Mouse (Mus musculus): ENCODE results near the gene Gpcpd1. TPM values are rescaled to one million over a fixed set of nuclear protein-coding genes. Genes with fewer than 3 reads are reported as not detected.

Gene Gpcpd1
- polyA plus RNA-seq, 1 experiment from 2014 or later, result 108 TPM

GRCm38 (mm10) chr2:132569686-132570085, 17.8 kb downstream of the Gpcpd1 start:
- Histone ChIP-seq H3K4me2 (ENCODE audit: low read depth, low read length) (no peak overlapping the region), H3K9me3 (ENCODE audit: control insufficient read depth, low read length) (no peaks in the 10 kb centered on the region), H3K9ac (replicated peaks; ENCODE audit: low read depth, low read length) (no peak overlapping the region), H3K4me1 (ENCODE audit: control insufficient read depth, insufficient read depth, low read length) (no peaks in the 10 kb centered on the region), H3K27ac (ENCODE audit: low read depth, low read length) (no peak overlapping the region), H3K36me3 (ENCODE audit: control insufficient read depth, insufficient read depth, low read length) (peaks cover 26% of the 10 kb centered on the region), H3K27me3 (ENCODE audit: control insufficient read depth, insufficient read depth, low read length) (no peaks in the 10 kb centered on the region), H3K4me3 (ENCODE audit: low read depth, low read length) (no peak overlapping the region)
- no peak for ATAC-seq (ENCODE audit: low read depth)
- WGBS, result 96% methylated on average over 6 of the region's 6 CpGs

DNA sequence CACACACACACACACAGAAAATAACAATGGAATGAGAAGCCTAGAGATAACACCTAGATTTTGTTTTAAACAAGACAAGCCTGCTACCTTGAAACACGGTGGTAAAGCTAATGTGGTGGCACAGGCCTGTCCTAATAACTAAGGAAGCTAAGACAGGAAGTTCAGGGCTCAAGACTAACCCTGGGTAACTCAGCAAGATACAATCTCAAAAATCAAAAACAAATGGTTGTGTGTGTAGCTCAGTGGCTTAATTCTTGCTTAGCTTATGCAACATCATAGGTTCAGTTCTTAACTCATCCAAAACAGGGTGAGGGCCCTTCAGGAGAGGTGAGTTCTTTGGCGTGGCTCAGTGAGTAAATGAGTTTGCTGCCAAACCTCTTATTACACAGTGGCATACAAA, 20.1 kb downstream of the Gpcpd1 start:
- H3K9ac ChIP-seq (replicated peaks; ENCODE audit: low read depth, low read length), result no peak overlapping the region
- no peak overlapping the region for H3K27ac ChIP-seq (ENCODE audit: low read depth, low read length)
- H3K27me3 ChIP-seq (ENCODE audit: control insufficient read depth, insufficient read depth, low read length), result no peaks in the 10 kb centered on the region
- no peak overlapping the region for H3K4me2 ChIP-seq (ENCODE audit: low read depth, low read length)
- 96% methylated on average over 2 of the region's 2 CpGs for WGBS
- no peak for ATAC-seq (ENCODE audit: low read depth)
- no peaks in the 10 kb centered on the region for H3K4me1 ChIP-seq (ENCODE audit: control insufficient read depth, insufficient read depth, low read length)
- H3K36me3 ChIP-seq (ENCODE audit: control insufficient read depth, insufficient read depth, low read length), result peaks cover 35% of the 10 kb centered on the region
- no peaks in the 10 kb centered on the region for H3K9me3 ChIP-seq (ENCODE audit: control insufficient read depth, low read length)
- no peak overlapping the region for H3K4me3 ChIP-seq (ENCODE audit: low read depth, low read length)

DNA sequence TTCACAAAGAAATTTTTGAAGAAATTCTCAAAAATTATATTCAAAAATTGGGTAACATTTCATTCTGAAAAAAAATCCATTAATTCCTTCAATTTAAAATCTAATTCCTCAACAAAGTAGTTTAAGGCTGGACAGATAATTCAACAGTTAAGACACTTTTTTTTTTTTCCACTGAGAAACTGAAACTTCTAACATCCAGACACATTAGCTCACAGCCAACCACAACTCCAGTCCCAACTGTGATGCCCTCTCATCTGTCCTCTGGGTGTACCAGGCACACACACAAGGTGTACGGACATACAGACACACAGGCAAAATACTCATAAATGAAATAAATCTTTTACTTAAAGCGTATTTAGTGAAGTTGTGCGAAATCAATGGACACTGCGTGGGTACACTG, 25.7 kb downstream of the Gpcpd1 start:
- Histone ChIP-seq H3K27ac (ENCODE audit: low read depth, low read length) (no peak overlapping the region), H3K4me3 (ENCODE audit: low read depth, low read length) (no peak overlapping the region), H3K4me1 (ENCODE audit: control insufficient read depth, insufficient read depth, low read length) (no peaks in the 10 kb centered on the region), H3K27me3 (ENCODE audit: control insufficient read depth, insufficient read depth, low read length) (no peaks in the 10 kb centered on the region), H3K9me3 (ENCODE audit: control insufficient read depth, low read length) (no peaks in the 10 kb centered on the region), H3K36me3 (ENCODE audit: control insufficient read depth, insufficient read depth, low read length) (peaks cover 19% of the 10 kb centered on the region), H3K4me2 (ENCODE audit: low read depth, low read length) (no peak overlapping the region), H3K9ac (replicated peaks; ENCODE audit: low read depth, low read length) (no peak overlapping the region)
- no peak for ATAC-seq (ENCODE audit: low read depth)
- 97% methylated on average over 4 of the region's 4 CpGs for WGBS

GRCm38 (mm10) chr2:132527864-132528263, 59.7 kb downstream of the Gpcpd1 start:
- Histone ChIP-seq H3K4me3 (ENCODE audit: low read depth, low read length) (no peak overlapping the region), H3K27ac (ENCODE audit: low read depth, low read length) (no peak overlapping the region), H3K9me3 (ENCODE audit: control insufficient read depth, low read length) (no peaks in the 10 kb centered on the region), H3K9ac (replicated peaks; ENCODE audit: low read depth, low read length) (no peak overlapping the region), H3K4me2 (ENCODE audit: low read depth, low read length) (no peak overlapping the region), H3K27me3 (ENCODE audit: control insufficient read depth, insufficient read depth, low read length) (no peaks in the 10 kb centered on the region), H3K4me1 (ENCODE audit: control insufficient read depth, insufficient read depth, low read length) (no peaks in the 10 kb centered on the region), H3K36me3 (ENCODE audit: control insufficient read depth, insufficient read depth, low read length) (peaks cover 18% of the 10 kb centered on the region; the same call in 1 of the 2 replicates)
- WGBS, result 65% methylated on average over 1 of the region's 1 CpGs
- ATAC-seq (ENCODE audit: low read depth), result no peak

GRCm38 (mm10) chr2:132526894-132527532, 60.5 kb downstream of the Gpcpd1 start:
- H3K27ac ChIP-seq (ENCODE audit: low read depth, low read length), result no peak overlapping the region
- H3K36me3 ChIP-seq (ENCODE audit: control insufficient read depth, insufficient read depth, low read length), result peaks cover 17% of the 10 kb centered on the region; the same call in 1 of the 2 replicates
- H3K9ac ChIP-seq (replicated peaks; ENCODE audit: low read depth, low read length), result no peak overlapping the region
- no peaks in the 10 kb centered on the region for H3K4me1 ChIP-seq (ENCODE audit: control insufficient read depth, insufficient read depth, low read length)
- WGBS, result 60% methylated on average over 10 of the region's 10 CpGs
- no peak overlapping the region for H3K4me2 ChIP-seq (ENCODE audit: low read depth, low read length)
- no peaks in the 10 kb centered on the region for H3K9me3 ChIP-seq (ENCODE audit: control insufficient read depth, low read length)
- no peaks in the 10 kb centered on the region for H3K27me3 ChIP-seq (ENCODE audit: control insufficient read depth, insufficient read depth, low read length)
- ATAC-seq (ENCODE audit: low read depth), result peak; percentile 76
- H3K4me3 ChIP-seq (ENCODE audit: low read depth, low read length), result no peak overlapping the region

GRCm38 (mm10) chr2:132526110-132526509, 61.4 kb downstream of the Gpcpd1 start:
- no peak overlapping the region for H3K9ac ChIP-seq (replicated peaks; ENCODE audit: low read depth, low read length)
- ATAC-seq (ENCODE audit: low read depth), result no peak
- 71% methylated on average over 4 of the region's 4 CpGs for WGBS
- H3K36me3 ChIP-seq (ENCODE audit: control insufficient read depth, insufficient read depth, low read length), result peaks cover 14% of the 10 kb centered on the region; the same call in 1 of the 2 replicates
- no peaks in the 10 kb centered on the region for H3K9me3 ChIP-seq (ENCODE audit: control insufficient read depth, low read length)
- no peak overlapping the region for H3K4me3 ChIP-seq (ENCODE audit: low read depth, low read length)
- H3K4me2 ChIP-seq (ENCODE audit: low read depth, low read length), result no peak overlapping the region
- H3K4me1 ChIP-seq (ENCODE audit: control insufficient read depth, insufficient read depth, low read length), result no peaks in the 10 kb centered on the region
- no peaks in the 10 kb centered on the region for H3K27me3 ChIP-seq (ENCODE audit: control insufficient read depth, insufficient read depth, low read length)
- H3K27ac ChIP-seq (ENCODE audit: low read depth, low read length), result no peak overlapping the region

DNA sequence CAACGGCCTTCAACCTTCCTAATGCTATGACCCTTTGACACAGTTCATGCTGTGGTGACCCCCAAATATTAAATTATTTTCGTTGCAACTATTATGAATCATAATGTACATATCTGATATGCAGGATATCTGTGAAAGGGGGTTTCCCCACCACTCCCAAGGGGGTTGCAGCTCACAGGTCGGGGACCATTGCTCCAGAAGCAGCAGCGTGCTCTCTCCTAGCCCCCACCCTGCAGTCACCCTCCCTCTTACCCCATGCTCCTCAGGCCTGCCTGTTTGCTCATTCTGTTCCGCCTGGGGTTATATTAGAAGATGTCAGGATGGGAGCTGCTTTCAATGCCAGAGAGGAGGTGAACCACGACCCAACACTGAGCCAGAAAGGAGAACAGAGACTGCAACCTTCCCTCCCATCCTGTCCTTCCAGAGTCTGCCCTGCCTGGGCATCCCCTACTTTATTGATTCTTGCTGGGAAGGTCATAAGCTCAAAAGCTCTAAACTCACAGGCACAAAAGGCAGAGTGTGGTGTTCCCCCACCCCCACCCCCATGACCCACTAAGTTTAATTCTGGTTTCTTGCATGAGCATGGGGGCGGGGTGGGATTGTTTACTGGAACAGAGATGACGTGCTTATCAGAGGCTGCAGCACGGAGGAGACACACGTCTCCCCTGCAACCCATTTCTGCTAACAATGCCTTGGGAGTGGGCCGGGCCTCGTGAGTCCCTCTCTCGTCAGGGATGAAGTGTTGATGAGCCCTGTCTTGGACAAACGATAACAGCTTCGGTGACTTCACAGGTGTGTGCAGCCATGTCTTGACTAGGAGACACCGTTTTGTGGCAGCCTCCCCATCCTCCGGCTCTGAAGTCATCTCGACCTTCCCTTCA, 69.3 kb downstream of the Gpcpd1 start:
- no peaks in the 10 kb centered on the region for H3K36me3 ChIP-seq (ENCODE audit: control insufficient read depth, insufficient read depth, low read length)

DNA sequence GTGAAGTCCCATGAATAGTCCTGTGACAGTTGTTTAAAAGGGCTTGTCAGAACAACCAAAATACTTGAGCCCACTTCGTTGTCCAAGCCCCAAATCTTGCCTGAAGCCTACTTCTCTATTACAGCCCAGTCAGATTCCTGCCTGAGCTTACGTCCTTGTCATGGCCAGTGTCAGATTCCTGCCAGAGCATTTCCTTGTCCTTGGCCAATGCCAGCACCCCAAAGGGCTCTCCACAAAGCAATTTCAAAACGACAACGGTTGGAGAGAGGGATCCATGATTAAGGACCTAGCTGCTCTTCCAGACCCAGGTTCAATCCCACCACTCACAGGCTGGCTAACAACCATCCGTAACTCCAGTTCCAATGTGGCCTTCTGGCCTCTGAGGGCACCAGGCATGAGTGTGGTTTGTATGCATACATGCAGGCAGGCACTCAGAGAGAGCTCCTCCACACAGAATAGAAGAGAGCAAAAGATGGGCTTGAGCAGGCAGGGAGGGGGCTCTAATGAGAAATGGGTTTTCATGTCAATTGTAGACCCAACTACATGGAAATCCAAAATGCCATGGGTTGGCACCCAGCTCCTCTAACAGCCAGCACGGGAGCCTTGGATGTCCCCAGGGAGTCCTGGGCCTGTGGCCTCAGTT, 70.2 kb downstream of the Gpcpd1 start:
- Histone ChIP-seq H3K9ac (replicated peaks; ENCODE audit: low read depth, low read length) (no peak overlapping the region), H3K27ac (ENCODE audit: low read depth, low read length) (no peak overlapping the region), H3K27me3 (ENCODE audit: control insufficient read depth, insufficient read depth, low read length) (no peaks in the 10 kb centered on the region), H3K9me3 (ENCODE audit: control insufficient read depth, low read length) (no peaks in the 10 kb centered on the region), H3K36me3 (ENCODE audit: control insufficient read depth, insufficient read depth, low read length) (no peaks in the 10 kb centered on the region), H3K4me2 (ENCODE audit: low read depth, low read length) (no peak overlapping the region), H3K4me3 (ENCODE audit: low read depth, low read length) (no peak overlapping the region), H3K4me1 (ENCODE audit: control insufficient read depth, insufficient read depth, low read length) (no peaks in the 10 kb centered on the region)
- ATAC-seq (ENCODE audit: low read depth), result no peak
- WGBS, result 74% methylated on average over 6 of the region's 6 CpGs

More for the DNA sequence above, 69.3 kb downstream of the Gpcpd1 start:
- no peaks in the 10 kb centered on the region for H3K4me1 ChIP-seq (ENCODE audit: control insufficient read depth, insufficient read depth, low read length)
- no peak for ATAC-seq (ENCODE audit: low read depth)
- H3K9ac ChIP-seq (replicated peaks; ENCODE audit: low read depth, low read length), result no peak overlapping the region
- no peak overlapping the region for H3K4me2 ChIP-seq (ENCODE audit: low read depth, low read length)
- WGBS, result 69% methylated on average over 18 of the region's 18 CpGs
- H3K27ac ChIP-seq (ENCODE audit: low read depth, low read length), result no peak overlapping the region
- no peaks in the 10 kb centered on the region for H3K9me3 ChIP-seq (ENCODE audit: control insufficient read depth, low read length)
- H3K27me3 ChIP-seq (ENCODE audit: control insufficient read depth, insufficient read depth, low read length), result no peaks in the 10 kb centered on the region
- H3K4me3 ChIP-seq (ENCODE audit: low read depth, low read length), result no peak overlapping the region
